ENCODE assay signal across 1 mouse cellular context in genomic region chr11:102903654-102904053, GRCm38 (mm10).
TF ChIP-seq lines count a peak whose summit lies in the region.

No protein-coding gene starts in this region.

TF ChIP-seq in MEL, 35 proteins besides CTCF, POLR2A, EP300 and RAD21:
- TF ChIP-seq POLR2AphosphoS5 (IDR thresholded peaks at IDR 0.05; ENCODE audit: borderline replicate concordance, low read depth, low read length) = 0 out of 2 replicates have a peak, but pooled peaks have one; percentile 62
- TF ChIP-seq KAT2A (conservative IDR thresholded peaks at IDR 0.05; ENCODE audit: low read depth, low read length) = no peak
